Comparison of ENCODE assay signal across 17 mouse cellular contexts in genomic region chr1:86515715-86516410, GRCm38 (mm10). TPM values are rescaled to one million over a fixed set of nuclear protein-coding genes. Genes with fewer than 3 reads are reported as not detected.
A peak's percentile ranks its signal among the peaks of the same experiment; 100 is the strongest.
DNase-seq lines count a peak whose midpoint lies in the region; ATAC-seq and TF ChIP-seq lines count a peak whose summit lies in the region.
"Had no signal": no experiment of that assay in that cellular context is flagged by ENCODE, and none has a peak within 500 bp of the region (broad histone marks: within the 10 kb centered on the region; RNA-seq: fewer than 3 reads in every experiment).

No protein-coding gene starts in this region.

- no peaks in the 10 kb centered on the region for H3K9me3 ChIP-seq in midbrain, embryonic 11.5 days (ENCODE audit: control insufficient read depth, low read length)
- H3K9me3 ChIP-seq in midbrain, embryonic 13.5 days, result no peaks in the 10 kb centered on the region
- H3K9me3 ChIP-seq: lung, embryonic 15.5 days; neural tube, embryonic 15.5 days had no signal

- WGBS in midbrain, embryonic 11.5 days, result 83% methylated on average over 6 of the region's 6 CpGs
- WGBS in midbrain, embryonic 13.5 days, result 76% methylated on average over 6 of the region's 6 CpGs

- TF ChIP-seq CTCF in left cerebral cortex, adult 2 months (IDR thresholded peaks at IDR 0.05), result no peak

- H3K9ac ChIP-seq in midbrain, embryonic 11.5 days (ENCODE audit: low read length), result no peak overlapping the region
- H3K9ac ChIP-seq in midbrain, embryonic 13.5 days (replicated peaks), result no peak overlapping the region
- H3K9ac ChIP-seq: lung, embryonic 15.5 days; neural tube, embryonic 15.5 days had no signal

- H3K4me1 ChIP-seq in midbrain, embryonic 11.5 days (ENCODE audit: control insufficient read depth, insufficient read depth, low read length), result peaks cover 3% of the 10 kb centered on the region
- peaks cover 13% of the 10 kb centered on the region for H3K4me1 ChIP-seq in midbrain, embryonic 13.5 days (replicated peaks)

- ATAC-seq in midbrain, embryonic 11.5 days (ENCODE audit: low FRiP score), result no peak
- no peak for ATAC-seq in midbrain, embryonic 13.5 days
- ATAC-seq in inflammation-experienced regulatory T-cells, adult 6 months, result peak; percentile 92
- no peak for ATAC-seq in megakaryocyte-erythroid progenitor cell, adult 5-6 weeks (replicated peaks; ENCODE audit: low FRiP score, low TSS enrichment, poor library complexity, severe bottlenecking)
- ATAC-seq: hindbrain, postnatal 0 days; Patski had no signal

- peak; percentile 51 for DNase-seq in midbrain, embryonic 11.5 days (ENCODE audit: low spot score, missing footprints)
- DNase-seq in NIH3T3 (ENCODE audit: low read depth), result peak; percentile 51
- no peak for DNase-seq in left cerebral cortex, adult 2 months (ENCODE audit: extremely low spot score in 1 of 2, low spot score in 2 of 2)
- DNase-seq in heart, postnatal 4 days, result no peak
- DNase-seq: cerebellum, adult 11 months; gastrocnemius, postnatal 25 days; kidney, adult 8-10 months; spleen, adult 18-20 months; thymus, postnatal 4 days had no signal

- intact Hi-C loops in left cerebral cortex, adult 2 months (cut with DNase I), result no loop called here

- no peaks in the 10 kb centered on the region for H3K36me3 ChIP-seq in midbrain, embryonic 11.5 days (ENCODE audit: control insufficient read depth, insufficient read depth, low read length)
- H3K36me3 ChIP-seq in midbrain, embryonic 13.5 days, result no peaks in the 10 kb centered on the region
- H3K36me3 ChIP-seq: lung, embryonic 15.5 days; neural tube, embryonic 15.5 days had no signal

- H3K4me2 ChIP-seq in midbrain, embryonic 11.5 days, result no peak overlapping the region
- H3K4me2 ChIP-seq in midbrain, embryonic 13.5 days (replicated peaks), result no peak overlapping the region
- H3K4me2 ChIP-seq: heart, embryonic 11.5 days; lung, embryonic 15.5 days; neural tube, embryonic 15.5 days had no signal

- H3K4me3 ChIP-seq in midbrain, embryonic 11.5 days (ENCODE audit: low read depth, low read length), result no peak overlapping the region
- H3K4me3 ChIP-seq in midbrain, embryonic 13.5 days (replicated peaks), result no peak overlapping the region
- no peak overlapping the region for H3K4me3 ChIP-seq in left cerebral cortex, adult 2 months
- H3K4me3 ChIP-seq: lung, embryonic 15.5 days; neural tube, embryonic 15.5 days had no signal

- H3K27me3 ChIP-seq in midbrain, embryonic 11.5 days (ENCODE audit: control insufficient read depth, insufficient read depth, low read length), result no peaks in the 10 kb centered on the region
- H3K27me3 ChIP-seq in midbrain, embryonic 13.5 days, result no peaks in the 10 kb centered on the region
- H3K27me3 ChIP-seq: lung, embryonic 15.5 days; neural tube, embryonic 15.5 days; Patski had no signal

- no peak overlapping the region for H3K27ac ChIP-seq in midbrain, embryonic 11.5 days (ENCODE audit: low read depth, low read length)
- no peak overlapping the region for H3K27ac ChIP-seq in midbrain, embryonic 13.5 days
- H3K27ac ChIP-seq in left cerebral cortex, adult 2 months, result no peak overlapping the region
- H3K27ac ChIP-seq: hindbrain, postnatal 0 days; lung, embryonic 15.5 days; neural tube, embryonic 15.5 days had no signal

RNA-seq across cellular contexts. Expression of gene Ptma, which starts 10.7 kb away (rescaled TPM):
- 3,090 and 3,352 TPM in 2 replicates for polyA plus RNA-seq in midbrain, embryonic 11.5 days (2014; fragmentation: Nextera tagmentation; extraction: Ambion mirVana)
- 2,381 and 2,469 TPM in 2 replicates for polyA plus RNA-seq in midbrain, embryonic 13.5 days (2015; fragmentation: Nextera tagmentation; extraction: Ambion mirVana)
- 1,000 to 10,000 TPM; 2,583 to 3,807 (median 2,925) TPM for polyA plus RNA-seq in inflammation-experienced regulatory T-cells, adult 6 months (2017; shearing (Covaris generic))
- total RNA-seq in left cerebral cortex, adult 2 months (2021), result 100 to 1,000 TPM; 353 to 363 TPM
- total RNA-seq in heart, postnatal 4 days (2021), result 100 to 1,000 TPM; 724 to 726 TPM
- 2,834 and 3,273 TPM in 2 replicates for total RNA-seq in megakaryocyte-erythroid progenitor cell, adult 5-6 weeks (2014; fragmentation: Nextera tagmentation)
- 4,983 and 7,914 TPM in 2 replicates for total RNA-seq in megakaryocyte-erythroid progenitor cell, adult 5-6 weeks (2017)

Comparison
In these comparisons a context has a peak if more than half of its experiments do, and no peak if none do; other contexts are left out.
1. DNase-seq: peak in midbrain, embryonic 11.5 days (single experiment) and NIH3T3 (single experiment); none in left cerebral cortex, adult 2 months (0 of 2) and heart, postnatal 4 days (single experiment).